Mouse (Mus musculus) thymus, adult 2 months (tissue): ENCODE measurements around the gene H2-Ob.

Experiments
- CTCF ChIP-seq: fragments of 200-500 bp; IDR thresholded peaks from 2 replicates; pipeline ENCODE4 v1.5.1; 2012; ENCODE audit warnings: mild to moderate bottlenecking, control low read depth, low read length, moderate library complexity, borderline replicate concordance; ENCODE audit not compliant: control insufficient read depth, poor library complexity, insufficient read depth; ENCODE audit errors: extremely low read depth
- POLR2A ChIP-seq: fragments of 200-500 bp; IDR thresholded peaks from 2 replicates; pipeline ENCODE4 v1.6.1; 2012; ENCODE audit warnings: mild to moderate bottlenecking, low read length, control low read depth, moderate library complexity; ENCODE audit not compliant: control insufficient read depth, poor library complexity, insufficient read depth; ENCODE audit errors: extremely low read depth

GRCm38 (mm10) chr17:34211746-34212365 lies 26.8 kb upstream of the H2-Ob start:
- 0 out of 2 replicates have a peak, but pooled peaks have one; percentile 36 for TF ChIP-seq POLR2A
- no peak for TF ChIP-seq CTCF
